Mouse (Mus musculus) G1E (cell line): ENCODE data around the gene Glrp1. TPM values are rescaled to one million over a fixed set of nuclear protein-coding genes. Genes with fewer than 3 reads are reported as not detected.

Experiments
- ATAC-seq: 2 replicates; pipeline ENCODE4 v1.8.0; 2016; ENCODE audit warnings: mild to moderate bottlenecking; ENCODE audit not compliant: insufficient number of reproducible peaks, poor library complexity, low FRiP score, severe bottlenecking; ENCODE audit errors: extremely low read depth
- DNase-seq: peaks from one replicate; pipeline ENCODE4 v3.0.0; 2012; ENCODE audit warnings: low spot score
- H3K27me3 ChIP-seq: 2 replicates; pipeline ENCODE4 v1.6.1; 2012; ENCODE audit warnings: mild to moderate bottlenecking, low read length, inconsistent platforms; ENCODE audit not compliant: insufficient read depth
- H3K36me3 ChIP-seq: replicated peaks from 2 replicates; pipeline ENCODE3; 2012; ENCODE audit warnings: mild to moderate bottlenecking, inconsistent platforms
- H3K4me1 ChIP-seq: 2 replicates; pipeline ENCODE4 v1.6.1; 2012; ENCODE audit warnings: low read depth, low read length, inconsistent platforms, mixed read lengths; ENCODE audit not compliant: insufficient read depth
- H3K4me3 ChIP-seq: 2 replicates; pipeline ENCODE4 v1.5.1; 2012; ENCODE audit warnings: low read depth, mild to moderate bottlenecking, inconsistent platforms, low read length, moderate library complexity, mixed read lengths
- H3K9me3 ChIP-seq: replicated peaks from 2 replicates; pipeline ENCODE4 v1.6.1; 2012; ENCODE audit warnings: inconsistent platforms
- CTCF ChIP-seq: IDR thresholded peaks from 2 replicates; pipeline ENCODE4 v1.5.1; 2012; ENCODE audit warnings: low read depth, low read length, inconsistent platforms, mixed read lengths
- GATA1 ChIP-seq: IDR thresholded peaks from 2 replicates; pipeline ENCODE4 v1.6.1; 2012; ENCODE audit warnings: borderline replicate concordance, low read length, inconsistent platforms, mixed read lengths
- GATA2 ChIP-seq: IDR thresholded peaks from 2 replicates; pipeline ENCODE4 v1.6.1; 2012; ENCODE audit warnings: low read depth, low read length, inconsistent platforms, borderline replicate concordance
- POLR2AphosphoS5 ChIP-seq: IDR thresholded peaks from 2 replicates; pipeline ENCODE4 v1.6.1; 2012; ENCODE audit warnings: low read depth, low read length, inconsistent platforms; ENCODE audit not compliant: insufficient replicate concordance
- TAL1 ChIP-seq: conservative IDR thresholded peaks from 2 replicates; pipeline ENCODE4 v1.6.1; 2012; ENCODE audit warnings: low read depth, low read length, inconsistent platforms, mixed read lengths
- polyA plus RNA-seq: library from polyadenylated mRNA; stranded (reverse); fragments of >175 nt; gene quantifications from 2 replicates; pipeline ENCODE4 v1.2.3, GENCODE M21; 2012
- total RNA-seq, 2 experiments: library from RNA; stranded (forward) in 1 of 2; stranded (reverse) in 1 of 2; fragments of 200-1000 nt in 1 of 2; fragments of >200 nt in 1 of 2; fragmentation: Nextera tagmentation in 1 of 2; gene quantifications; 2 replicates each; pipeline ENCODE4 v1.2.3; 2014 to 2017

The Glrp1 gene
- total and polyA plus RNA-seq, 3 experiments = 0.16 TPM; not detected in 2

GRCm38 (mm10) chr1:88526161-88526560 lies 16.3 kb upstream of the Glrp1 start:
- no peak for ATAC-seq

GRCm38 (mm10) chr1:88525622-88526021 lies 15.8 kb upstream of the Glrp1 start:
- TF ChIP-seq CTCF (no peak), GATA1 (no peak), TAL1 (no peak), GATA2 (no peak), POLR2AphosphoS5 (no peak)
- ATAC-seq = no peak

More at GRCm38 (mm10) chr1:88526161-88526560, 16.3 kb upstream of the Glrp1 start:
- H3K4me3 ChIP-seq = no peak overlapping the region
- H3K9me3 ChIP-seq = no peaks in the 10 kb centered on the region
- no peak for DNase-seq
- no peaks in the 10 kb centered on the region for H3K4me1 ChIP-seq
- no peaks in the 10 kb centered on the region for H3K36me3 ChIP-seq
- TF ChIP-seq TAL1 (no peak), GATA1 (no peak), POLR2AphosphoS5 (no peak), CTCF (no peak), GATA2 (no peak)
- peaks cover 15% of the 10 kb centered on the region for H3K27me3 ChIP-seq

GRCm38 (mm10) chr1:88521170-88521747 lies 11.4 kb upstream of the Glrp1 start:
- Histone ChIP-seq H3K27me3 (peaks cover 24% of the 10 kb centered on the region), H3K4me3 (no peak overlapping the region), H3K9me3 (no peaks in the 10 kb centered on the region), H3K36me3 (no peaks in the 10 kb centered on the region), H3K4me1 (no peaks in the 10 kb centered on the region)
- DNase-seq (no peak), ATAC-seq (no peak)
- TF ChIP-seq POLR2AphosphoS5 = no peak
- no peak for TF ChIP-seq GATA2
- TF ChIP-seq TAL1 = no peak
- TF ChIP-seq GATA1 = no peak
- TF ChIP-seq CTCF = no peak

More at GRCm38 (mm10) chr1:88525622-88526021, 15.8 kb upstream of the Glrp1 start:
- Histone ChIP-seq H3K9me3 (no peaks in the 10 kb centered on the region), H3K36me3 (no peaks in the 10 kb centered on the region), H3K27me3 (peaks cover 17% of the 10 kb centered on the region), H3K4me1 (no peaks in the 10 kb centered on the region), H3K4me3 (no peak overlapping the region)
- DNase-seq = no peak

GRCm38 (mm10) chr1:88513613-88514012 lies 3.7 kb upstream of the Glrp1 start:
- Histone ChIP-seq H3K36me3 (no peaks in the 10 kb centered on the region), H3K27me3 (peaks cover 14% of the 10 kb centered on the region), H3K4me3 (no peak overlapping the region), H3K9me3 (no peaks in the 10 kb centered on the region), H3K4me1 (0 out of 2 replicates have a peak, but pooled peaks cover 2% of the 10 kb centered on the region)
- DNase-seq (no peak), ATAC-seq (no peak)
- TF ChIP-seq GATA2 (no peak), TAL1 (no peak), GATA1 (no peak), POLR2AphosphoS5 (no peak), CTCF (no peak)

GRCm38 (mm10) chr1:88507886-88508285 lies 2.0 kb downstream of the Glrp1 start:
- Histone ChIP-seq H3K36me3 (no peaks in the 10 kb centered on the region), H3K27me3 (no peaks in the 10 kb centered on the region), H3K4me1 (peaks cover 31% of the 10 kb centered on the region), H3K9me3 (no peaks in the 10 kb centered on the region), H3K4me3 (no peak overlapping the region)
- no peak for TF ChIP-seq CTCF
- TF ChIP-seq GATA2 = no peak
- TF ChIP-seq TAL1 = no peak
- TF ChIP-seq POLR2AphosphoS5 = no peak
- TF ChIP-seq GATA1 = no peak
- ATAC-seq (no peak), DNase-seq (no peak)

- no peak for DNase-seq
- H3K9me3 ChIP-seq = no peaks in the 10 kb centered on the region
- peaks cover 34% of the 10 kb centered on the region for H3K4me1 ChIP-seq
- ATAC-seq = no peak
- no peak overlapping the region for H3K4me3 ChIP-seq
- TF ChIP-seq CTCF = no peak
- no peak for TF ChIP-seq GATA1
- no peak for TF ChIP-seq GATA2
- no peaks in the 10 kb centered on the region for H3K36me3 ChIP-seq
- no peaks in the 10 kb centered on the region for H3K27me3 ChIP-seq
These were observed 2.7 kb downstream of the Glrp1 start for GRCm38 (mm10) chr1:88507214-88507613.

GRCm38 (mm10) chr1:88506412-88506811 lies 3.5 kb downstream of the Glrp1 start:
- ATAC-seq = no peak
- DNase-seq = no peak
- no peaks in the 10 kb centered on the region for H3K36me3 ChIP-seq
- peaks cover 32% of the 10 kb centered on the region for H3K4me1 ChIP-seq
- H3K27me3 ChIP-seq = no peaks in the 10 kb centered on the region
- no peak overlapping the region for H3K4me3 ChIP-seq
- no peak for TF ChIP-seq GATA1
- TF ChIP-seq GATA2 = no peak
- TF ChIP-seq POLR2AphosphoS5 = no peak
- TF ChIP-seq CTCF = no peak
- TF ChIP-seq TAL1 = no peak
- H3K9me3 ChIP-seq = no peaks in the 10 kb centered on the region
